Mouse (Mus musculus): Measurements from ENCODE around the gene Xrcc3.
A peak's percentile ranks its signal among the peaks of the same experiment; 100 is the strongest.

Gene Xrcc3

DNA sequence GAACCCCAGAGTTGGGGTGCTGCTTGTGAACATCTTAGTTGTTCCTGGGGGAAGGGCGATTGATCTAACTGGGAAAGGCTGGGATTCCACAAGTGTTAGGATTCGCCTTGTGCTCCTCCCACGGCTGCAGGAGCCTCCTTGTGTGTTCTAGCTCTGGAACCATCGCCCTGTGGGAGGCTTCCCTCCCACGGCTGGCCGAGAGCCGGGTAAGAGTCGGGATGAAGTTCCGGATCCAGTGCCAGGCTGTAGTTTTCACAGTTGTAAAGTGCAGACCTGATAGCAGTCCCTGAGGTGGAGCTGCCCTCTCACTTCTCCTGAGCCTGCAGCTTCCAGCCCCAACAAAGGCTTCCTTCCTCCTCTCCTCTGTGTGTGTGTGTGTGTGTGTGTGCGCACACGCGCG lies 2.9 kb upstream of the Xrcc3 start:
- no peak for DNase-seq (ENCODE audit: low read depth, low spot score)

DNA sequence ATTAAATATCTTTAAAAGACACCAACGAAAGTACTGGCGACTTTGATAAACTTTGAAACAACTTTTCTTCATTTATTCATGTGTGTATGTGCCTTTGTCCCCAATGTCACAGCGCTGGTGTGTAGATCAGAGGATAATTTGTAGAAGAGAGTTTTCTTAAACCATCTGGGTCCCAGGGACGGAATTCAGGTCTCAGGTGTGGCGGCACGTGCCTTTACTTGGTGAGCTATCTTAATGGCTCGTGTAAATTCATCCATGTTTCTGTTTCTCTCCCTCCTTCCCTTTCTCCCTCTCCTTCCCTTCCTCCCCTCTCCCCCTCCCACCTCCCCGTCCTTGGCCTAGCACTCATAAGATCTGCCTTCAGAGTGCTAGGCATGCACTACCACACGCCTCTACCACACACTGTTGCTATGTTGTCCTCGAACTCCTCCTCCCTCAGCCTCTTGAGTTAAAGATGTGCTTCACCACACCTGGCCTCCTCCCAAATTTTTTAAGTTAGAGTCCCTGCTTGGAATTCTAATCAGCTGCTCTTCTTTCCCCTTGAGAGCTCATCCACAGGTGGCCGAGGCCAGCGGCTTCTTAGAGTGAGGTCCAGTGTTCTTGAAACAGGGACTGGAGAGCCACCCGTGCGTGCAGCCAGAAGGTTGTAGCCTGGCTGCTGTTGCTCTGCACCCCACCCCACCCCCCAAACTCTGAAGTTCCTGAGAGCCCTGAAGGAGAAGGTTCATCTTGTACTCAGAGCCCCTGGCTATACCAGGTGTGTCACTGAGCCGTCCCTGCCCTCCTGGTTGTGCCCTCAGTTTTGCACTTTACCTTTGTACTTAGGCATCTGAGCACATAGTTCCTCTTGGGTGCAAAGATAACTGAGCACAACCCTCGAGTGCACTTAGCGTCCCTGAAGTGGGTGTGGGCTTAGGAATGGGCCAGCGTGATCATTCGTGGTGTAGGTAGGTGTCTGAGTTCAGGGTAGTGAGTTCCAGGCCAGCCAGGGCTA lies 1.4 kb upstream of the Xrcc3 start:
- DNase-seq (ENCODE audit: low read depth, low spot score) = peak; percentile 47

DNA sequence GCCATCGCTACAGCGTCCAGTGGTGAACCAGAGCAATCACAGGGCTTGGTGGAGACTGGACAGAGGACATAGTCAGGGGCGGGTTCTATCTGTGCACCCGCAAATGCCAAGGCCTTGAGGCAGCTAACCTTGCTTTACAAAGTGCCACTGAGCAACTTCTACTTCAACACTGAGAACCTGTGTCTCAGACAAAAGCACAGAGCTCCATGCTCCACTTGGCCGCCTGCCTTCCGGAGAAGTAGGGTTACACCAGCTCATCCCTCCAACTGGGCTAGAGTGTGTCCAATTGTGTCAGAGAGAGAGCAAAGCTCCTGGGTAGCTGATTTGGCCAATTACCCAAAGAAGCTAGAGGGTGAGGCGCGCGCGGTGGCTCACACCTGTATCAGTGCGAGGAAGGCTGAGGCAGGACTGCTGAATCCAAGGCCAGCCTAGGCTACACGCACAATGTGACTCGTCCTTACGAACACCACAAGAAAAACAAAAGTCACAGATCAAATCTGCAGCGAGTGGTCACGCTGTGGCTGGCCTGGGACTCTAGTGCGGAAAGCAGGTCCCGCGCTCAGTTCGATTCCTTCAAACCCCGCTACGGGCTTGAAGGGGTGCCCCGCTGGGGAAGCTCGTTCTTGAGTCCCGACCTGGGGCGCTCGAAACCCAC lies 435 bp downstream of the Xrcc3 start:
- DNase-seq (ENCODE audit: low read depth, low spot score) = no peak

DNA sequence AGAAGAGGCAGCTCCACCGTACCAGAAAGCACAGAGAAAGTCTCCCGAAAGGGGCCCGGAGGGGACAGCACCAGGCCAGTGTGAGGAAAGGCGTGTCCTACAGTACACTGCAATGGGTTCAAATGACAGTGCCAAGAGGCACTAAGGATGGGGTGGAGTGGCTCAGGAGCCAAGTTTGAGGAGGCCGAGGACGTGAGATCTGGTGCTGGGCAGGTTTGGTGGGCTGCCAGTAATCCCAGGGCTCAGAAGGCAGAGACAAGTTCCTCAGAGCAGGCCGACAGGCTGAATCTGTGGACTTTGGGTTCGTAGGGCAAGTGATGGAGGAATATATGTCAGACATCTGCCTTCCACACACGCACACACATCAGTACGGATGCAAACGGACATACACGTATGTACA lies 1.1 kb downstream of the Xrcc3 start:
- DNase-seq (ENCODE audit: low read depth, low spot score) = no peak

DNA sequence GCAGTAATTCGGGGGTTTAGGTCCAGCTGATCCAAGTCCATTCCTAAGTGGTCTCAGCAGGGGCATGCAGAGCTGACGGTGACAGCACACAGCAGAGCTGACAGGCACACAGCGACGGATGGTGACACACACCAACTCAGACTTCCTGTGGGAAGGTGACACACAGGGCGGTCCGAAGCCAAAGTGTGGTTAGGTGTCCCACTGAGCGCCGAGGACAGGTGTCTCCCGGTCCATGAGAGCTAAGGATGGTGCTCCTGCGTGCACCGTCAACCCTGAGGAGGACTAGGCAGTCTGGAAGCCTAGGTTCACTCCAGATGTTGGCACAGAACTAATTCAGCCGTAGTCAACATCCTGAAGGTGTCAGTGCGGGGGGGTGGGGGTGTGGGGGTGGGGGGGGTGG lies 1.6 kb downstream of the Xrcc3 start:
- DNase-seq (ENCODE audit: low read depth, low spot score) = no peak

DNA sequence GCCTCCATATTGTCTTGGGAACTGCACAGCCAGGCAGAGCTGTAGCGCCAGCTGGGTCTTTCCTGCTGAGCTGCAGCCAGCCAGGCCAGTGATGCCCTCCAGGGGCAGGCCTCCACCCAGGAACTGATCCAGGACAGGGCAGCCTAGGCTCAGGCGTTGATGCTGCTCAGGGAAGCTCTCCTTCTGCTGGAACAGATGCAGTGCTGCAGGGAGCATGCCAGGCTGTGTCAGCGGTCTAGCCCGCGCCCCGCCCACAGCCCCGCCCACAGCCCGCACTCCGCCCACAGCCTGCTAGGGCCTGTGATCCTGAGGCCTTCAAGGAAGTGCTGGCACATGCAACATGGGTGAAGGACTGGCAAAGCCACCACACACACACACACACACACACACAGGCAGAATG lies 3.9 kb downstream of the Xrcc3 start:
- DNase-seq (ENCODE audit: low read depth, low spot score) = peak; percentile 67

DNA sequence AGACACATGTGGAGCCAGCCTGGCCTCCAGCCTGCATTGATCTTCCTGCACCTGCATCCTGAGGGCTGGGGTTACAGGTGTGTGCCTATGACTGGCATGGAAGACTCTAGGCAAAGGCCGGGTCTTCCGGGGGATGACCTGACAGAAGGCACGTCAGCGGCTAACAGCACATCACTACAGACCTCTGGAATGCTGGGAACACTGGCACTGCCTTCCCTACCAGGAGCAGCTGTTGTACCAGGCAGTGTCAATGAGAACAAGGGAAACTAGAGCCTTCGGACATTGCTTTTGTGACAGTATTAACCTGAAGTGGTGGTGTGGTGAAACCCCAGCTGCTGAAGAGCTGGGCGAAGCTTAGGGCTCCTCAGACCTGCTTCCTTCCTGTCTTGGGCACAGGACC lies 4.9 kb downstream of the Xrcc3 start:
- no peak for DNase-seq (ENCODE audit: low read depth, low spot score)

DNA sequence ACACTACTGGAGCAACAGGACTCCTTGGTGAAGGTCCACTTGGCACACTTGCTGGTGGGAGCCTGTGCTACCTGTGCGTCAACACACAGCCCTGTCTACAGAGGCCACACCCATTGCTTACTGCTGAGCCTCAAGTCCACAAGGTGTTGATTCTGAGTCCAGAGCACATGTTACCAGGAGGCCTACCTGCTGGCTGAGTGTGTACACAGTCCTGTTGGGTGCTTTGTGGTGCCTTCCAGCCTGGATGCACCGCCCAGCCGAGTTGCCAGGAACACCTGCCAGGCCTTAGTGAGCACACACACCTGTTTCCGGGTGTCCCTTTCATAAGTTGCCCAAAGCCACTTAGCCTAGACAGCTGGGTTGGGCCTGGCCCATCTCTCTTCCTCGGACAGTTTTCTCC lies 10.1 kb downstream of the Xrcc3 start:
- no peak for DNase-seq (ENCODE audit: low read depth, low spot score)

DNA sequence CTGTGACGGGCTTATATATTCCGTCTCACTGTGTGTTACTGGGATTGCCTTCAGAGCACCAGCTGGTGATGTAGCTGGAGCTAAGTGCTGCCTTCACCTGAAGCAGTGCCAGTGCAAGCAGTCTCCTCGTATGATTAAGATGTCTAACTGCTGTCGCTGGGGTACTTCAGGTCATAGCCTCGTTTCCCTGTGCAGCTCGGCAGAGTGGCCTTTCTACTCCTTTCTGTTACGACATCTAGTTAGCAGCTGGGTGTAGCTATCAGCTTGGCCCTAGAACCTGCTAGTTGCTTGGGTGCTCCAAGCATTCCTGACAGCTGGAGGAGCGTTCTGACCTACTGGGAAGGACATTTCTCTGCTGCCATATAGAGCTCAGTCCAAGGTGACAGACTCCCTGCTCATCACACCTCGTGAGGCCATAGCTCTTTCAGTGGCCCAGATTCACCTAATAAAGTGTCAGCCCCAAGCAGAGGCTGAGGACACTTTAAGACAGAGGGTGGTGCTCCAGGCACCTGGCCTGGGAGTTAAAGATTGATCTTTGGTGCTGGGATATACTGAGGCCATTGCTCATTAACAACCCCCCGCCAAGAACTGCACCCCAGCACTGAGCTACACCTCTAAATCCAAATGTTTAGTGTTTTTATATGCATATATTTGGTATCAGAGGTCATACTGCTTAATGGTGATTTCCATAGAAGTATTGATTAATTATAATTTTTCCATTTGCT lies 13.1 kb downstream of the Xrcc3 start:
- DNase-seq (ENCODE audit: low read depth, low spot score) = no peak

DNA sequence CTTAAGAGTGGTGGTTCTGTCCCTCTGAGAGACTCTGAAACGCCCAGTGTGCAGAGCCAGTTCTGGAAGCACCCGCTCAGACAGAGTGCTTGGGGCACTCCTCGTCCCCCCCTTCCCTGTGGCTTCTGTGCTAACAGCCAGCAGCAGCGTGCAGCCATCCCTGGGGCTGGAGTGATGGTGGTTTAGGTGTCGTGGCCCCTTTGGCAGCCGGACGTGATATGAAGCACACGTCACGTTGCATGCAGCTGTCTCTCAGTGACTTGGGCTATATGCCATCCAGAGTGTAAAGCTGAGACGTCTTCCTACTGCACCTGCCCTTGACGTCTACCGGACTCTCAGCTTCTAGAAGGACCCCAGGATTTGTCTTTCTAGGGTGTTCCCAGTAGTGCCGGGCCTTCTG lies 15.2 kb downstream of the Xrcc3 start:
- no peak for DNase-seq (ENCODE audit: low read depth, low spot score)

DNA sequence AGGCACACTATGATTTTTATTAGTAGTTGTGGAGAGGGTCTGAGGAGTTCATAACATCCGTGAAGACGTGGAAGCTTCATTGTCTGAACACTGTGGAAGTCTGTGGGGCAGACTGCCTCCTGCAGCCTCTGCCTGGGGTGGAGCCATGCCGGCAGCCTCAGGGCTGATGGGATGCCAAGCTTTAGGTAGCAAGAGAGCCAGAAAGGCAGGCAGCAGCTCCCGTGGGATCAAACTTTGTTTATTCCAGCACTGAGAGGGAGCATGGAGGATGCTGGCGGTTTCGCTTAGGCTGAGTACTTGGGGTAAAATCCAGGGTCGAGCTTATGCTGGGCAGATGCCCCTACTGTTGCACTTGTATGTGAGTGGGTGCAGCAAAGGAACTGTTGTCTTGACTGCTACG lies 16.4 kb downstream of the Xrcc3 start:
- DNase-seq (ENCODE audit: low read depth, low spot score) = no peak

DNA sequence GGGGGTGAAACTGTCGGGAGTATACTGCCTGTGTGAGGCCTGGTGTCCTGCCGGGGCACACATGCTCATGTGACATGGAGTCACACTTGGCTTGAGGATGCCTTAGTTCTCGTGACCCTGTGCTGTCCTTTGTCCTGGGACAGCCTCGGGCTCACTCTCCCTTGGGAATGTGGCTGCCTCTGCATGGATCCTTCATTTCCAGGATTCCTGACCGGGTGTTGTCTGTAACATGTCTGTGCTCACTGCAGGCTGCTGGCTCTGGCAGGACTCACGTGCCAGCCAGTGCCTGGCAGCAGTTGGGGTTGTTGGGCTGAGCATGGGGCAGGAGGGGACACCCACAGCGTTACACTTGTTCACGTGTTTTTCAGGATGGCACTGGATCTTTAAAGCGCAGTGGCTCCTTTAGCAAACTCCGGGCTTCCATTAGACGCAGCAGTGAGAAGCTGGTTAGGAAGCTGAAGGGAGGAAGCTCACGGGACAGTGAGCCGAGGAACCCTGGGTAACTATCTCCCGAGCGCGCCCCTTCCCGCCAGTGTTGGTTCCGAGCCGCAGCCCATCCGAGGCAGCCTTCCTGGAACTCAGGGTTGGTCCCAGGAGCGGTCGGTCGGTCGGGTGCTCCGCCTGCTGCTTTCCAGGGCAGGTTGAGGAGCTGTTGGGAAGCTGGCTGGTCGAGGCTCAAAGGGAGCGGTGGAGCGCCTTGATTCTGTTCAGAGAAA lies 18.3 kb downstream of the Xrcc3 start:
- no peak for DNase-seq (ENCODE audit: low read depth, low spot score)

DNA sequence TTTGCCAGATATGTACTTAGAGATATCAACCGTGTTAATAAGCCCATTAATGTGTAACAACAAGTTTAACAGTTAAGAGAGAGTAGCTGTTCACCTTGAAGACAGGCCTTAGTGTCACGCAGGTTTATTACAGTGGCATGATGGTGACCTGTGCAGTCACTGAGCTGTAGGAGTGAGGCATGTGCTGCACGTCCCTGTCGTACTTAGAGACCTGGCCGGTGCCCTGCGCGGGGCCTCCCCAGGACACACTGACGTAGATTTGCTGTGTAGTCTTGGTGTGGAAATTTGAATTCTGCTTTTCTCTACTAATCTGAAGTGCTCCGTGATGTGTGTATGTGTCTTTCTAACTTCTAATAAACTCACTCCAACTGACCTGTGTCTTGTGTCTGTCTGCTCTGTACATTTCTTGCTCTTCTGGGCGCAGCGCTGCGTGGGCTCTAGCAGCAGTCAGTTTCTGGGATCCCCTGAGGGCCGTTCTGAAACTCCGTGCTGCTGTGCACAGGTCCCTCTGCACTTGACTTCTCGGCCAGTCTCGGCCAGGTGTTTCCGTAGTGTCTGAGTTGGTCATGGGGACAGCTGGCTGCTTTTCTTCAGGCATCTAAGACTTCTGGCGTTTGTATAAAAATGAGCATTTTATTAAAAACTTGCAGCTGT lies 19.0 kb downstream of the Xrcc3 start:
- no peak for DNase-seq (ENCODE audit: low read depth, low spot score)

DNA sequence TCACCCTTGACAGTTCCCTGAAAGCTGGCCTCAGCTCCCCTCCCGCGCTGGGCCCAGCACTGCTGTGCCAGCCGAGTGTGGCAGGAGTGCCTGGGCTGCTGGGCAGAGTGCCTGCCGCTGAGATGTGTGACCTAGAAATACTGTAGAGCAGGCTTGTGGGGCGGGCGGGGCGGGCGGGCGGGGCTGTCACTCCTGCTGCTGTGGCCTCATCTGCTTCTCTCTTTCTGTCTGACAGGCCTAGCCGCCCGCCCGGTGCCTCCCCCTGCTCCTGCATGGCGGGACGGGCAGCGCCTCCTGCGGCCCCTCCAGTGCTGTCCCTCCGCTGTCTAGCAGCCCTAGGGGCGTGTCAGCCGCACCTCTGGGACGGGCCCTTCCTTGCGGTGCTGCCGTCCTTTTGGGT lies 19.6 kb downstream of the Xrcc3 start:
- DNase-seq (ENCODE audit: low read depth, low spot score) = no peak

DNA sequence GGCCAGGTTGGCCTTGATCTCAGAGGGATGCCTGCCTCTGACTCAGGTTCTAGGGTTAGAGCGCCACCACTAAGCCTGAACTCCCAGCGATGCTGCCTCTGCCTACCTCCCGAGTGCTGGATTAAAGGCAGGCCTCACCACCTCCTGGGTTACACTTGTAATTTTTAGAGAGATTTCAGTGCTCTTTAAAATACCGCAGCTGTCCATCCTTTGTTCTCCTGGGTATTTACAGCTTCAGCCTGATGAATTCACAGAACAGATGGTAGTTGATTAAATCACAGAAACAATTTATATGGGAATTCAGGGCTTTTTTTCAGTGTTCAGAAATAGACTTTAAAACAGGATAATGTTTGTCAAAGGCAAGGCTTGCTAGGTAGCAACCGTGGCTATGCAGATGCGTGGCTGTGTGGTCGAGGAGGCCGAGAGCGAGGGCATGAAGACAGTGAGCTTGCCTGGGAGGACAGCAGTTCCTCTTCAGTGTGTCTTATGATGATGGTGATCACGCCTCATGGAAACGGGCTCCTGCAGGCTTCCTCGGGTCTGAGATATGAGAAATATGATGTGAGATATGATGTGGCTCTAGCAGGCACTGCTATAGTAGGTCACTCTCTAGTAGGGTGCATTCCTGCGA lies 22.1 kb downstream of the Xrcc3 start:
- no peak for DNase-seq (ENCODE audit: low read depth, low spot score)

DNA sequence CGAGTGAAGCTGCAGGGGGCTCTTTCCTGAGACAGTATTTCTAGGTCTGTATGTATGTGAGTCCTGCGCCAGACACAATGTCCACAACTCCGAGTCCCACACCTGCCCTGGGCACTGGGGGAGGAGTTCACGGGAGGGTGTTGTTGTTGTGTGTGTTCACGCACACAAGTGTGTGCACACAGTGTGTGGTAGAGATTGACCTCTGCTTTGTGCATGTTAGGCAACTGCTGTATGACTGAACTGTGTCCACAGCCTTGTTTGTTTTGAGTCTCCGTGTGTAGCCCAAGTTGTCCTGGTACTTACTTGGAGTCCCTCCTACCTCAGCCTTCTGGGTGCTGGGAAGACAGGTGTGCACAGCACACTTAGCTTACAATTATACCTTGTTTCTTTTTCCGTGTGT lies 23.0 kb downstream of the Xrcc3 start:
- no peak for DNase-seq (ENCODE audit: low read depth, low spot score)

DNA sequence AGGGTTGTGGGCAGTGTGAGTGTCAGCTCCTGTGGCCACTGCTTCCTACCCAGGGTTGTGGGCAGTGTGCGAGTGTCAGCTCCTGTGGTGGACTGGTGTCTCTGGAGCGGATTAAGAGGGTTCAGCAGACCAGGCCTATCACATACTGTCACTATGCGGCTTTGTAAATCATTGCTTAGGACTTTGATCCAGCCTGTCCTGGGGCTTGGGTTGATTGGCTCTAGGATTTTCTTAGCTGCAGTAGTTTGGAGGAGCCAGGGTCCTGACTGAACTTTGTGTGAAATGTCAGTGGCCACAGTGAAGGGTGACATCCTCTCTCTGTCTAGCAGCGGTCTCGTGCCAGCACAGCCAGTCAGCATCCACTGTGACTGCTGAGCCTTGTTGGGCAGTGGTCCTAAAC lies 23.6 kb downstream of the Xrcc3 start:
- DNase-seq (ENCODE audit: low read depth, low spot score) = no peak

DNA sequence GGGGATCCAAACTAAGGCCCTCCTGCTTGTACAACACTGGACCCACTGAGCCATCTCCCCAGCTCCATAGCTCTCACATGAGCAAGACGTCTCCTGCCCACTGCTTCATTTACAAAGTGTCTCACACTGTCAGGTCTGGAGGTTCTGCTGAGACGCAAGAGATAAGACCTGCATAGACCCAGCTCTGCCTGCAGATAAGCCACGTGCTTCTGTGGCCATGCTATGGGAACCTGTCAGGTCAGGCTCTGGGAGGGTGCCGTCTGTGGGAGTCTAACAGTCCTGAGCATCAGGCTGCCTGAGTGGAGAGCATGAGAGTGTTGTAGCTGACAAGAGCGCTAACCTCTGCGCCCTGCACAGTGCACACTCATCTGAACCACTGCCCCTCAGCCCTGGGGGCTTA lies 26.7 kb downstream of the Xrcc3 start:
- DNase-seq (ENCODE audit: low read depth, low spot score) = no peak

DNA sequence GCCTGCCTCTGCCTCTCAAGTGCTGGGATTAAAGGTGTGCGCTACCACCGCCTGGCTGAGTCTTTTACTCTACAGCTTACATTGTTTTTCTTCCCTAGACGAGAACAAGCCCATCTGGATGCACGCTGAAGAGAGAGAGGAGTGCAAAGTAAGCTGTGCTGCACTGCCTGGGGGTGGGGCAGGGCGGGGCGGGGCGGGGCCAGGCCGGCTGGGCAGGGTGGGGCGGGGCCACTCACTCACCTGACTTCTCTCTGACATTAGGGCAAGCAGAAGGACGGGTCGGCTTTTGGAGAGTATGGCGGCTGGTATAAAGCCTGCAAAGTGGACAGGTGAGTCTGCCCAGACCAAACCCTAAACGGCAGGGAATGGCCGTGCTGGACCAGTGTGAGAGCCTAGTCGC lies 28.5 kb downstream of the Xrcc3 start:
- no peak for DNase-seq (ENCODE audit: low read depth, low spot score)

DNA sequence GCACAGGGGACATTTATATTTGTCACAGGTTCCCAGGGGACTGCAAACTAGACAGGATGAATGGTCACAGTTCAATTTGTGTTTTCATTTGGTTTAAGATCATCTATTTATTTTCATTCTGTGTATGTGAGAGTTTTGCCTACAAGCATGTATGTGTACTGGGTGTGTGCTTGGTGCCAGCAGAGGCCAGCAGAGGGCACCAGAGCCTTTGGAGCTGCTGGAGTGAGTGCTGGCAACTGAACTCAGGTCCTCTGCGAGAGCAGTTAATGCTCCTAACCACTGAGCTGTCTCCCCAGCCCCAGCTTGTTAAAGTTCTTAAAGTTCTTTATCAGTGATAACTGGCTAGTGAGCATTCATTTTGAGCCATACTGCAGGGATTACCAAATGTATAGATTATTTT lies 34.1 kb downstream of the Xrcc3 start:
- DNase-seq (ENCODE audit: low read depth, low spot score) = peak; percentile 24

DNA sequence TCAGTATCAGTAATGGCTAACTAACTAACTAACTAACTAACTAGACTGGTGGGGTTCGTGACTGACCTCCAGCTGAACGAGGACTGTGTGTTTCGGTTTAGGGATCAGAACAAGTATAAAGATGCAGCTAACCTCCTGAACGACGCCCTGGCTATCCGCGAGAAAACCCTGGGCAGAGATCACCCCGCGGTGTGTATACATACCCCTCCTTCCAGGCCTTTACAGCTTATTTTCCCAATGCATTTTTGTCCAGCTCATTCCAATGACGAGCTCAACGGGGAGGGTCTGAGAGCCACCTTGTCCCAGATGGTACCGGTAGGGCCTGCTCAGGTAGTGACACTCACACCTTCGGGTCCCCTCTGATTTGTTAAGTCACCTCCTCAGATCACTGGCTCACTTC lies 35.8 kb downstream of the Xrcc3 start:
- no peak for DNase-seq (ENCODE audit: low read depth, low spot score)
